Mouse (Mus musculus) liver, postnatal 0 days (tissue): ENCODE data around the gene Gadd45b. TPM values are rescaled to one million over a fixed set of nuclear protein-coding genes. Genes with fewer than 3 reads are reported as not detected.

Experiments used
- ATAC-seq: fragments of 200-750 bp; cut with Nextera tagmentation; 2 replicates; pipeline ENCODE4 v1.8.0; 2017; ENCODE audit warnings: mild to moderate bottlenecking, moderate library complexity
- DNase-seq: peaks from one replicate; pipeline ENCODE4 v3.0.0-alpha.2; 2016
- H3K27ac ChIP-seq: fragments of 300-500 bp; sonication (generic); 2 replicates; pipeline ENCODE4 v1.5.1; 2014; ENCODE audit warnings: antibody characterized with exemption, moderate library complexity, mild to moderate bottlenecking, low read depth
- H3K27me3 ChIP-seq: fragments of 300-500 bp; sonication (generic); 2 replicates; pipeline ENCODE4 v1.6.1; 2014; ENCODE audit warnings: low read length, control low read depth, mixed read lengths; ENCODE audit not compliant: insufficient read depth
- H3K36me3 ChIP-seq: fragments of 300-500 bp; sonication (generic); replicated peaks from 2 replicates; pipeline ENCODE4 v1.6.1; 2014; ENCODE audit warnings: mild to moderate bottlenecking, control low read depth, low read length, moderate library complexity, mixed read lengths; ENCODE audit not compliant: insufficient read depth
- H3K4me1 ChIP-seq: fragments of 300-500 bp; sonication (generic); 2 replicates; pipeline ENCODE4 v1.6.1; 2014; ENCODE audit warnings: antibody characterized with exemption, mild to moderate bottlenecking, control low read depth; ENCODE audit not compliant: insufficient read depth
- H3K4me2 ChIP-seq: fragments of 300-500 bp; sonication (generic); 2 replicates; pipeline ENCODE4 v1.6.1; 2014; ENCODE audit warnings: low read depth, mild to moderate bottlenecking, low read length, moderate library complexity, mixed read lengths
- H3K4me3 ChIP-seq: fragments of 300-500 bp; sonication (generic); 2 replicates; pipeline ENCODE4 v1.5.1; 2014; ENCODE audit warnings: low read depth, low read length
- H3K9ac ChIP-seq: fragments of 300-500 bp; sonication (generic); replicated peaks from 2 replicates; pipeline ENCODE4 v1.6.1; 2014; ENCODE audit warnings: mild to moderate bottlenecking, moderate library complexity
- H3K9me3 ChIP-seq: fragments of 300-500 bp; sonication (generic); 2 replicates; pipeline ENCODE4 v1.6.1; 2016; ENCODE audit warnings: mild to moderate bottlenecking, control low read depth, low read length, mixed read lengths
- CTCF ChIP-seq: sonication (generic); IDR thresholded peaks from 2 replicates; pipeline ENCODE4 v1.5.1; 2016; ENCODE audit warnings: antibody characterized with exemption, low read depth
- EP300 ChIP-seq: IDR thresholded peaks from 2 replicates; pipeline ENCODE4 v1.6.1; 2016; ENCODE audit warnings: antibody characterized with exemption, low read depth, mild to moderate bottlenecking
- WGBS: fragments of 180-500 bp; shearing (Covaris S2); extraction: QIAGEN DNeasy Blood & Tissue Kit; methylation state at CpG from one replicate; pipeline ENCODE4 v1.1.7; 2014; ENCODE audit not compliant: insufficient replicate concordance; 5-methylcytosine and 5-hydroxymethylcytosine counted together
- polyA plus RNA-seq: library from polyadenylated mRNA; unstranded; fragments of >200 nt; fragmentation: Nextera tagmentation; extraction: Ambion mirVana; gene quantifications from 2 replicates; pipeline ENCODE4 v1.2.1, GENCODE M21; 2015

The Gadd45b gene
- polyA plus RNA-seq, 1 experiment from 2014 or later: 18.7 TPM

GRCm38 (mm10) chr10:80933421-80933979, 3.6 kb downstream of the Gadd45b start:
- Histone ChIP-seq H3K9me3 (no peaks in the 10 kb centered on the region), H3K4me2 (peak overlapping the region; percentile 92), H3K27ac (peak overlapping the region; percentile 44), H3K4me3 (peak overlapping the region; percentile 75), H3K9ac (0 out of 2 replicates have a peak overlapping the region, but pooled peaks have one; percentile 85), H3K27me3 (peaks cover 49% of the 10 kb centered on the region), H3K4me1 (peaks cover 78% of the 10 kb centered on the region), H3K36me3 (no peaks in the 10 kb centered on the region)
- peak; percentile 57 for DNase-seq
- 0 out of 2 replicates have a peak, but pooled peaks have one; percentile 4 for ATAC-seq
- no peak for TF ChIP-seq CTCF
- TF ChIP-seq EP300: peak; percentile 53; the same call in 1 of the 2 replicates
- WGBS: under 1% methylated on average over 21 of the region's 21 CpGs

GRCm38 (mm10) chr10:80934136-80934985, 4.5 kb downstream of the Gadd45b start:
- no peak for TF ChIP-seq CTCF
- TF ChIP-seq EP300: peak; percentile 90
- Histone ChIP-seq H3K27me3 (peaks cover 49% of the 10 kb centered on the region), H3K4me3 (no peak overlapping the region), H3K4me1 (peaks cover 75% of the 10 kb centered on the region), H3K27ac (no peak overlapping the region), H3K36me3 (no peaks in the 10 kb centered on the region), H3K9ac (no peak overlapping the region), H3K9me3 (no peaks in the 10 kb centered on the region), H3K4me2 (no peak overlapping the region)
- 52% methylated on average over 14 of the region's 14 CpGs for WGBS
- DNase-seq: no peak
- ATAC-seq: no peak

- ATAC-seq: no peak
- TF ChIP-seq EP300: no peak
- TF ChIP-seq CTCF: no peak
- Histone ChIP-seq H3K27me3 (peaks cover 46% of the 10 kb centered on the region), H3K9me3 (no peaks in the 10 kb centered on the region), H3K4me2 (no peak overlapping the region), H3K9ac (no peak overlapping the region), H3K4me1 (peaks cover 83% of the 10 kb centered on the region), H3K4me3 (no peak overlapping the region), H3K36me3 (no peaks in the 10 kb centered on the region), H3K27ac (no peak overlapping the region)
- no peak for DNase-seq
- 19% methylated on average over 3 of the region's 3 CpGs for WGBS
Measured at GRCm38 (mm10) chr10:80935241-80935640, 5.4 kb downstream of the Gadd45b start.

- Histone ChIP-seq H3K36me3 (no peaks in the 10 kb centered on the region), H3K4me3 (no peak overlapping the region), H3K4me1 (peaks cover 84% of the 10 kb centered on the region), H3K27ac (no peak overlapping the region), H3K4me2 (peak overlapping the region; percentile 62), H3K9ac (no peak overlapping the region), H3K27me3 (peaks cover 41% of the 10 kb centered on the region), H3K9me3 (no peaks in the 10 kb centered on the region)
- ATAC-seq (no peak), DNase-seq (no peak)
- WGBS: 9% methylated on average over 17 of the region's 17 CpGs
- no peak for TF ChIP-seq EP300
- no peak for TF ChIP-seq CTCF
Measured at GRCm38 (mm10) chr10:80935698-80936097, 5.8 kb downstream of the Gadd45b start.

- Histone ChIP-seq H3K27ac (no peak overlapping the region), H3K4me2 (peak overlapping the region; percentile 62), H3K4me1 (peaks cover 84% of the 10 kb centered on the region), H3K9ac (0 out of 2 replicates have a peak overlapping the region, but pooled peaks have one; percentile 18), H3K27me3 (peaks cover 36% of the 10 kb centered on the region), H3K36me3 (no peaks in the 10 kb centered on the region), H3K4me3 (peak overlapping the region; percentile 19; the same call in 1 of the 2 replicates), H3K9me3 (no peaks in the 10 kb centered on the region)
- DNase-seq (peak; percentile 62), ATAC-seq (no peak)
- 3% methylated on average over 35 of the region's 37 CpGs for WGBS
- TF ChIP-seq CTCF (no peak), EP300 (no peak)
Measured at GRCm38 (mm10) chr10:80936135-80936809, 6.4 kb downstream of the Gadd45b start.

- ATAC-seq (no peak), DNase-seq (no peak)
- peak overlapping the region; percentile 62 for H3K4me2 ChIP-seq
- 17% methylated on average over 6 of the region's 6 CpGs for WGBS
- peaks cover 80% of the 10 kb centered on the region for H3K4me1 ChIP-seq
- H3K4me3 ChIP-seq: no peak overlapping the region; the same call in 1 of the 2 replicates
- TF ChIP-seq EP300 (no peak), CTCF (no peak)
- H3K9ac ChIP-seq: no peak overlapping the region
- no peak overlapping the region for H3K27ac ChIP-seq
- no peaks in the 10 kb centered on the region for H3K36me3 ChIP-seq
- H3K27me3 ChIP-seq: peaks cover 31% of the 10 kb centered on the region
- no peaks in the 10 kb centered on the region for H3K9me3 ChIP-seq
Measured at GRCm38 (mm10) chr10:80936810-80937164, 6.9 kb downstream of the Gadd45b start.
